Mouse (Mus musculus) MEL (cell line): ENCODE results near the gene Cd3g. TPM values are rescaled to one million over a fixed set of nuclear protein-coding genes. Genes with fewer than 3 reads are reported as not detected.

Source experiments
- DNase-seq: peaks from one replicate; pipeline ENCODE4 v3.0.0; 2011; ENCODE audit warnings: low read depth, low spot score
- H3K27ac ChIP-seq: 2 replicates; pipeline ENCODE4 v1.5.1; 2012; ENCODE audit warnings: low read depth, mild to moderate bottlenecking, control low read depth, low read length, moderate library complexity; ENCODE audit not compliant: control insufficient read depth
- H3K27me3 ChIP-seq, 2 experiments: fragments of 150-350 bp in 1 of 2; sonication (generic) in 1 of 2; 2 replicates each; pipeline ENCODE4 v1.6.1; 2012; ENCODE audit warnings: low read length in 2 of 2, mild to moderate bottlenecking in 2 of 2, improper control_type of control experiment in 1 of 2, moderate library complexity in 1 of 2; ENCODE audit not compliant: insufficient read depth in 2 of 2, control insufficient read depth in 1 of 2
- H3K36me3 ChIP-seq, 2 experiments: 2 replicates each; pipeline ENCODE4 v1.6.1; 2012 to 2014; ENCODE audit warnings: low read length in 2 of 2, improper control_type of control experiment in 1 of 2, inconsistent platforms in 1 of 2, mild to moderate bottlenecking in 1 of 2; ENCODE audit not compliant: insufficient read depth in 2 of 2, control insufficient read depth in 1 of 2
- H3K4me1 ChIP-seq, 2 experiments: fragments of 150-350 bp in 1 of 2; sonication (generic) in 1 of 2; 2 replicates each; pipeline ENCODE4 v1.6.1; 2012; ENCODE audit warnings: low read length in 2 of 2, improper control_type of control experiment in 1 of 2, mild to moderate bottlenecking in 1 of 2; ENCODE audit not compliant: insufficient read depth in 2 of 2, control insufficient read depth in 1 of 2
- H3K4me3 ChIP-seq, 2 experiments: fragments of 150-350 bp in 1 of 2; sonication (generic) in 1 of 2; 2 replicates each; pipeline ENCODE4 v1.5.1; 2012; ENCODE audit warnings: low read depth in 2 of 2, low read length in 2 of 2, mild to moderate bottlenecking in 2 of 2, moderate library complexity in 2 of 2, control low read depth in 1 of 2, improper control_type of control experiment in 1 of 2; ENCODE audit not compliant: control insufficient read depth in 1 of 2, insufficient read depth in 1 of 2
- H3K79me2 ChIP-seq: 2 replicates; pipeline ENCODE4 v1.6.1; 2012; ENCODE audit warnings: mild to moderate bottlenecking, low read length, moderate library complexity; ENCODE audit not compliant: control insufficient read depth, poor library complexity, insufficient read depth
- H3K9ac ChIP-seq: 2 replicates; pipeline ENCODE4 v1.6.1; 2012; ENCODE audit warnings: low read depth, mild to moderate bottlenecking, control low read depth, low read length, moderate library complexity; ENCODE audit not compliant: control insufficient read depth, poor library complexity, severe bottlenecking
- H3K9me3 ChIP-seq: fragments of 150-350 bp; sonication (generic); replicated peaks from 2 replicates; pipeline ENCODE4 v1.6.1; 2012; ENCODE audit warnings: mild to moderate bottlenecking, low read length, improper control_type of control experiment, moderate library complexity; ENCODE audit not compliant: insufficient read depth
- ELF1 ChIP-seq: IDR thresholded peaks from 2 replicates; pipeline ENCODE4 v1.6.1; 2014; ENCODE audit warnings: low read depth, mild to moderate bottlenecking, inconsistent platforms, low read length, improper control_type of control experiment, moderate library complexity
- ETS1 ChIP-seq: IDR thresholded peaks from 2 replicates; pipeline ENCODE4 v1.6.1; 2012; ENCODE audit warnings: low read depth, mild to moderate bottlenecking, inconsistent platforms, low read length, improper control_type of control experiment, moderate library complexity
- HCFC1 ChIP-seq: IDR thresholded peaks from 2 replicates; pipeline ENCODE4 v1.6.1; 2012; ENCODE audit warnings: low read depth, mild to moderate bottlenecking, inconsistent platforms, low read length, improper control_type of control experiment, moderate library complexity
- JUND ChIP-seq: IDR thresholded peaks from 2 replicates; pipeline ENCODE4 v1.6.1; 2011; ENCODE audit warnings: low read depth, mild to moderate bottlenecking, improper control_type of control experiment, low read length
- KAT2A ChIP-seq: conservative IDR thresholded peaks from 2 replicates; pipeline ENCODE4 v1.6.1; 2012; ENCODE audit warnings: low read depth, low read length, improper control_type of control experiment, inconsistent platforms
- MAX ChIP-seq: IDR thresholded peaks from 2 replicates; pipeline ENCODE4 v1.6.1; 2011; ENCODE audit warnings: low read length, improper control_type of control experiment
- MAZ ChIP-seq: IDR thresholded peaks from 2 replicates; pipeline ENCODE4 v1.6.1; 2012; ENCODE audit warnings: low read depth, mild to moderate bottlenecking, inconsistent platforms, low read length, improper control_type of control experiment
- MEF2A ChIP-seq: IDR thresholded peaks from 2 replicates; pipeline ENCODE4 v1.6.1; 2014; ENCODE audit warnings: low read depth, mild to moderate bottlenecking, inconsistent platforms, low read length, improper control_type of control experiment; ENCODE audit not compliant: poor library complexity, insufficient replicate concordance, severe bottlenecking; ENCODE audit errors: extremely low read depth
- MXI1 ChIP-seq: IDR thresholded peaks from 2 replicates; pipeline ENCODE4 v1.6.1; 2011; ENCODE audit warnings: mild to moderate bottlenecking, low read depth, low read length, improper control_type of control experiment
- MYB ChIP-seq: IDR thresholded peaks from 2 replicates; pipeline ENCODE4 v1.6.1; 2011; ENCODE audit warnings: mild to moderate bottlenecking, low read depth, low read length, improper control_type of control experiment
- NRF1 ChIP-seq: IDR thresholded peaks from 2 replicates; pipeline ENCODE4 v1.6.1; 2014; ENCODE audit warnings: low read depth, mild to moderate bottlenecking, inconsistent platforms, low read length, improper control_type of control experiment, moderate library complexity; ENCODE audit not compliant: poor library complexity, insufficient read depth, severe bottlenecking
- POLR2AphosphoS2 ChIP-seq: IDR thresholded peaks from 2 replicates; pipeline ENCODE4 v1.6.1; 2011; ENCODE audit warnings: low read length, improper control_type of control experiment
- POLR2AphosphoS5 ChIP-seq: IDR thresholded peaks from 2 replicates; pipeline ENCODE4 v1.6.1; 2012; ENCODE audit warnings: low read depth, borderline replicate concordance, mild to moderate bottlenecking, inconsistent platforms, low read length, moderate library complexity, mixed read lengths
- RAD21 ChIP-seq: IDR thresholded peaks from 2 replicates; pipeline ENCODE4 v1.6.1; 2011; ENCODE audit warnings: mild to moderate bottlenecking, low read depth, low read length, improper control_type of control experiment
- TCF12 ChIP-seq: IDR thresholded peaks from 2 replicates; pipeline ENCODE4 v1.6.1; 2014; ENCODE audit warnings: low read depth, mild to moderate bottlenecking, inconsistent platforms, low read length, improper control_type of control experiment, moderate library complexity
- USF1 ChIP-seq: IDR thresholded peaks from 2 replicates; pipeline ENCODE4 v1.6.1; 2014; ENCODE audit warnings: low read depth, mild to moderate bottlenecking, inconsistent platforms, low read length, improper control_type of control experiment, moderate library complexity
- ZC3H11A ChIP-seq: IDR thresholded peaks from 2 replicates; pipeline ENCODE4 v1.6.1; 2012; ENCODE audit warnings: low read depth, mild to moderate bottlenecking, inconsistent platforms, low read length, improper control_type of control experiment
- ZMIZ1 ChIP-seq: IDR thresholded peaks from 2 replicates; pipeline ENCODE4 v1.6.1; 2012; ENCODE audit warnings: low read depth, mild to moderate bottlenecking, inconsistent platforms, low read length, improper control_type of control experiment, moderate library complexity
- ZNF384 ChIP-seq: IDR thresholded peaks from 2 replicates; pipeline ENCODE4 v1.6.1; 2012; ENCODE audit warnings: low read depth, mild to moderate bottlenecking, inconsistent platforms, low read length, improper control_type of control experiment
- polyA plus RNA-seq, 2 experiments: library from polyadenylated mRNA; stranded (reverse) in 1 of 2; unstranded in 1 of 2; fragments of >175 nt in 1 of 2; fragments of >200 nt in 1 of 2; gene quantifications; 2 replicates each; pipeline versions ENCODE4 v1.2.1 to v1.2.4; 2012; ENCODE audit warnings: low replicate concordance in 2 of 2, low read depth in 1 of 2; ENCODE audit not compliant: insufficient read length in 2 of 2, insufficient read depth in 1 of 2, missing spikeins in 1 of 2
- total RNA-seq: library from RNA; depleted of rRNA; stranded (reverse); fragments of 300-350 nt; gene quantifications from 2 replicates; pipeline ENCODE4 v1.2.3, GENCODE M21; 2012

Gene Cd3g
- total and polyA plus RNA-seq, 3 experiments, result 0.35 to 0.47 TPM; not detected in 1

DNA sequence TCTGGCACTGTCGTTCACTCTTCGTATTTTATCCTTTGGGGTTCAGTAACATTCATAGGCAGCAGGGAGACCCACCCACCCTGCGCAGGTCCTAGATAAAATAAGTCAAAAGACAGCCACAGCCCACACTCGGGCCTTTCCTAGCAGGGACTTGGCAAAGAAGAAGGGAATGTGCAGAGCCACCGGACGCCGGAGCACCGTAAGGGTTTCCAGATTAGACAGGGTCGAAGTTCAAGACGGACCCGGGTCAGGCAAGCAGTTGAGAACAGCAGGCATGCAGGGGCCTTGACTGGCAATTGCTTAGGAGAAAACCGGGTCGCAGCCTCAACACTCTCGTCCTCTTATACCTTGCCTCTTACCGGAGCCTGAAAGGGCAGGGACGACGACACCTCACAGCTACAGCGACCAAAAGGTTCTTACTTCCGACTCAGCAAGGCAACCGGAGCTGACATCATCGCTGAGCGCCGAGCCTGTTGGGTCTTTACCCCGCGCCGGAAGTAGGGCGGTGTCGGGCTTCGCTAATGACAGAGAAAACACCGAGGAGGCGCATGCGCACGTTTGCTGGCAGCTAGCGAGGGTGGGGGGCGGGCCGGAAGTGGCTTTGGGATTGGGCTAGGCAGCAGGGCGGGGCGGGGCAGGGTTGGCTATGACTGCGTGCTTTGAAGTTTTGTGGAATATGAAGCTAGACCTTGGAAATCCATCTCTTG lies 15.0 kb downstream of the Cd3g start, which contains the start of gene Ube4a (continued):
- TF ChIP-seq MAZ (peak; percentile 37; the same call in 1 of the 2 replicates), USF1 (peak; percentile 22; the same call in 1 of the 2 replicates), NRF1 (peak; percentile 91), POLR2AphosphoS2 (peak; percentile 75; the same call in 1 of the 2 replicates)

DNA sequence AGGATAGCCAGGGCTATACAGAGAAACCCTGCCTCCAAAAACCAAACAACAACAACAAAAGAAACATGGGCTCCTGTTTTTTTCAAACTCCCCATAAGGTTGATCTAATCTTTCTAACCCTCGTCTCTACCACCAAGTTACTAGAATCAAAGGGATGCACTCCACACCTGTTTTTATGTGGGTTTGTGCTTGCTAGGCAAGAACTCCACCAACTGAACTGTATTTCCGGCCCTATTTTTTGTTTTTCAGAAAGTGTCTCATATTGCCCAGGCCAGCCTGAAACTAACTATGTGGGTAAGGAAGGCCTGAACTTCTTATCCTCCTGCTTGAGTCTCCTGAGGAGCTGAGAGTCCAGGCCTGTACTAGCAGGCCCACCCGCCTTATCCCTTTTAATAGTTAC lies 25.8 kb downstream of the Cd3g start:
- Histone ChIP-seq H3K4me1 (no peaks in the 10 kb centered on the region), H3K9ac (no peak overlapping the region), H3K27me3 (no peaks in the 10 kb centered on the region), H3K27ac (no peak overlapping the region), H3K79me2 (no peaks in the 10 kb centered on the region), H3K36me3 (peaks cover 0 to 17% of the 10 kb centered on the region in 2 experiments; a peak in 2 of 4 replicates), H3K4me3 (no peak overlapping the region), H3K9me3 (no peaks in the 10 kb centered on the region)
- TF ChIP-seq POLR2AphosphoS2 (peak; percentile 41; the same call in 1 of the 2 replicates), TCF12 (no peak), USF1 (no peak)
- DNase-seq, result no peak

DNA sequence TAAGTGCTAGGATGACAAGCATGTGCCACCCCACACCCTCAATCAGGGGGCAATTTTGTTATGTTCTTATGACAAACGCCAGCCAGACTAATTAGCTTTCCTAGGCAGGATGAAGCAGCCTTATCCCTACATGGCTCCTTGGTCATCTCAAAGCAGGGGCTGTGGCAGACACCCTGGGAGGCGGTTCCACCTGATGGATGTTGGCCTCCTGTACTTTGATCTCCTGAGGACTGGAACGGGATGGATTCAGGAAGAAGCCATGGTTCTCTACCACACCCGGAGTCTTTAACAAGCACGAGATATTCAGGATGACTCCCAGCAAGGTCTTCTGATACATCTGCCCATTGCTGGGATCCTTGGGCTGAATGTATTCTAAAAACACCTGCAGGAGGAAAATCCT lies 32.4 kb downstream of the Cd3g start:
- DNase-seq, result no peak
- Histone ChIP-seq H3K27ac (no peak overlapping the region), H3K9me3 (no peaks in the 10 kb centered on the region), H3K4me1 (no peaks in the 10 kb centered on the region), H3K79me2 (no peaks in the 10 kb centered on the region)
- TF ChIP-seq POLR2AphosphoS2, result no peak
- no peak for TF ChIP-seq ETS1
- no peak for TF ChIP-seq RAD21
- no peak for TF ChIP-seq MEF2A
- TF ChIP-seq ZNF384, result no peak
- no peak for TF ChIP-seq ZC3H11A
- TF ChIP-seq ZMIZ1, result no peak
- TF ChIP-seq JUND, result no peak
- TF ChIP-seq POLR2AphosphoS5, result no peak
- no peak for TF ChIP-seq MYB
- no peak for TF ChIP-seq HCFC1
- TF ChIP-seq KAT2A, result no peak
- no peak for TF ChIP-seq MAZ
- TF ChIP-seq ELF1, result no peak
- TF ChIP-seq MXI1, result no peak
- TF ChIP-seq MAX, result no peak
- TF ChIP-seq, all 39 proteins: peak for 0
- Histone ChIP-seq H3K9ac (no peak overlapping the region), H3K4me3 (no peak overlapping the region), H3K27me3 (no peaks in the 10 kb centered on the region), H3K36me3 (peaks cover 0 to 12% of the 10 kb centered on the region in 2 experiments; a peak in 2 of 4 replicates)
